Mouse (Mus musculus): ENCODE measurements around the gene Opn1sw. TPM values are rescaled to one million over a fixed set of nuclear protein-coding genes. Genes with fewer than 3 reads are reported as not detected.

The Opn1sw gene
- total and polyA plus RNA-seq, 3 experiments: 0.04 TPM; not detected in 2

DNA sequence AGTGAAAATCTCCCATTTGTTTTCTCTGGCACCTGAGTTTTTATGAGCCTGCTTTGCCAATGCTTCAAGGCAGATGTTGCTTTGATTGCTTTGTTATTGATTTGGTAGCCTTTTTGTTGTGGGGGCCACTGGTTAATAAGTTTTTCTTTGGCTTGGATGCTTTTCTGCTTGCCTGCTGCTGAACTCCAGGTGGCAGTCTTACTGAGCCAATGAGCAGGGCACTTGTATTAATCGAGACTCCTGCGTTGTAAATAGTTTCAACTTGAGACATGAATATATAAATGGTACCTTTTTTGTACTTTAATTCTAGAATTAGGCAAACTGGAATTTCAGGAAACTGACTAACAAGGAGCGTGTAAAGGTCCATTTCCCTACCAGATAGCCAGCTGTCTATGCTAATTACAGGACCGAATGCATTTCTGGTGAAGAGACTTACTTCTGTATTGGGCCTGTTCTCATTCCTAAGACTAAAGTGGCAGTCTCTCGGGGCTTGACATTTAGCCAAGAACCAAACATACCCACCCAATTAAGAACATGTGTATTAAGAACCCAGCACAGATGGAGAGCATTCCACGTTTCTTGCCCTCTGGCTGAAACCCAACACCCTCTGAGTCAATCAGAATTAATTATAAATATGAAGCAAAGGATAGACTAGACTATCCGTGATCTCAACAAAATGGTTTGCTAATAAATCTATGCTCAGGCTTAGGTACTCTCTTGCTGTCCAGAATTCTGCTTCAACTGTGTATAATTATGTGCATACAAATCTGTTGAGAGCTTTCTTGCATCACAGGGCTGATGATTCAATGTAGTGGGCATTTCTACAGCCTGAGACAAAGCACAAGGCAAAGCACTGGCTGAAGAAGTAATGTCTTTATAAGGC lies 25.8 kb downstream of the Opn1sw start:
- no peaks in the 10 kb centered on the region for H3K9me3 ChIP-seq (replicated peaks; ENCODE audit: insufficient read depth, low read length)
- TF ChIP-seq SMC3 (IDR thresholded peaks at IDR 0.05; ENCODE audit: low read depth, low read length) (peak; percentile 24; the same call in 1 of the 2 replicates), TAL1 (IDR thresholded peaks at IDR 0.05; ENCODE audit: low read length) (no peak), CTCF (IDR thresholded peaks at IDR 0.05 in 2 of 3, conservative IDR thresholded peaks at IDR 0.05 in 1 of 3; ENCODE audit: control insufficient read depth in 1 of 3, insufficient read depth in 1 of 3, low read depth in 2 of 3, low read length in 3 of 3, poor library complexity in 1 of 3, severe bottlenecking in 1 of 3) (peak in 1 of 3 experiments; percentile 25; a peak in 1 of 6 replicates), ZNF384 (IDR thresholded peaks at IDR 0.05; ENCODE audit: low read depth, low read length) (no peak)
- H3K4me1 ChIP-seq (ENCODE audit: control insufficient read depth in 1 of 2, insufficient read depth in 2 of 2, low read length in 2 of 2): no peaks in the 10 kb centered on the region
- H3K4me3 ChIP-seq (ENCODE audit: control insufficient read depth in 1 of 2, insufficient read depth in 1 of 2, low read depth in 2 of 2, low read length in 2 of 2): no peak overlapping the region
- DNase-seq (ENCODE audit: low read depth, low spot score): no peak
- peaks cover 0 to 16% of the 10 kb centered on the region in 2 experiments; a peak in 2 of 4 replicates for H3K36me3 ChIP-seq (ENCODE audit: control insufficient read depth in 1 of 2, insufficient read depth in 2 of 2, low read length in 2 of 2)
- no peak overlapping the region for H3K27ac ChIP-seq (ENCODE audit: control insufficient read depth, low read depth, low read length)
- H3K27me3 ChIP-seq (ENCODE audit: control insufficient read depth in 1 of 2, insufficient read depth in 2 of 2, low read length in 2 of 2): no peaks in the 10 kb centered on the region
- no peak overlapping the region for H3K9ac ChIP-seq (ENCODE audit: control insufficient read depth, low read depth, low read length, poor library complexity, severe bottlenecking)
- H3K79me2 ChIP-seq (ENCODE audit: control insufficient read depth, insufficient read depth, low read length, poor library complexity): no peaks in the 10 kb centered on the region

DNA sequence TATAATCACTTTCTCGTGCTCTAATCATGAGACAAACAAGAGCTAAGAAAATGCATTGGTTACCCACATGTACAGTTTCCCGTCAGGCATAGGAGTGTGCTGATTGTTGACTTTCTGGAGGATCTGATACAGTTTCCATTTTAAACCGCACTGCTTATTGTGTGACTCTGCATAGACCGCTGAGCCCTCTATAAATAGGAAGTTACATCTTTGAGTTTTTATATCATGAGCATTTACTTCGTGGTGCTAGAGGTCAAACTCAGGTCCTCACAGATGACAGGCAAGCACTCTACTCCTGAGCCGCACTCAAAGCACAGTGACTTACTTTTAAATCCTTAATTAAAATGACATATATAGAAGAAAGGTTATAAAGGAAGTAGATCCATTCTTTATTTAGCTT lies 28.1 kb downstream of the Opn1sw start:
- H3K9ac ChIP-seq (ENCODE audit: control insufficient read depth, low read depth, low read length, poor library complexity, severe bottlenecking): no peak overlapping the region
- H3K4me3 ChIP-seq (ENCODE audit: control insufficient read depth in 1 of 2, insufficient read depth in 1 of 2, low read depth in 2 of 2, low read length in 2 of 2): no peak overlapping the region
- H3K27ac ChIP-seq (ENCODE audit: control insufficient read depth, low read depth, low read length): no peak overlapping the region
- no peaks in the 10 kb centered on the region for H3K27me3 ChIP-seq (ENCODE audit: control insufficient read depth in 1 of 2, insufficient read depth in 2 of 2, low read length in 2 of 2)
- no peak for DNase-seq (ENCODE audit: low read depth, low spot score)
- peaks cover 6% of the 10 kb centered on the region; the same call in 1 of the 2 replicates for H3K79me2 ChIP-seq (ENCODE audit: control insufficient read depth, insufficient read depth, low read length, poor library complexity)
- H3K9me3 ChIP-seq (replicated peaks; ENCODE audit: insufficient read depth, low read length): no peaks in the 10 kb centered on the region
- TF ChIP-seq UBTF (IDR thresholded peaks at IDR 0.05; ENCODE audit: borderline replicate concordance, insufficient read depth, low read depth, low read length) (no peak), POLR2AphosphoS5 (IDR thresholded peaks at IDR 0.05; ENCODE audit: borderline replicate concordance, low read depth, low read length) (no peak), RAD21 (IDR thresholded peaks at IDR 0.05; ENCODE audit: low read depth, low read length) (no peak), ZKSCAN1 (IDR thresholded peaks at IDR 0.05; ENCODE audit: low read depth, low read length) (no peak), BHLHE40 (IDR thresholded peaks at IDR 0.05; ENCODE audit: borderline replicate concordance, low read depth, low read length) (no peak), MAFK (IDR thresholded peaks at IDR 0.05; ENCODE audit: borderline replicate concordance, low read depth, low read length) (no peak), MYC (IDR thresholded peaks at IDR 0.05; ENCODE audit: low read depth, low read length) (no peak), ZC3H11A (IDR thresholded peaks at IDR 0.05; ENCODE audit: low read depth, low read length) (no peak)
- peaks cover 0 to 22% of the 10 kb centered on the region in 2 experiments; a peak in 2 of 4 replicates for H3K36me3 ChIP-seq (ENCODE audit: control insufficient read depth in 1 of 2, insufficient read depth in 2 of 2, low read length in 2 of 2)
- no peaks in the 10 kb centered on the region for H3K4me1 ChIP-seq (ENCODE audit: control insufficient read depth in 1 of 2, insufficient read depth in 2 of 2, low read length in 2 of 2)

DNA sequence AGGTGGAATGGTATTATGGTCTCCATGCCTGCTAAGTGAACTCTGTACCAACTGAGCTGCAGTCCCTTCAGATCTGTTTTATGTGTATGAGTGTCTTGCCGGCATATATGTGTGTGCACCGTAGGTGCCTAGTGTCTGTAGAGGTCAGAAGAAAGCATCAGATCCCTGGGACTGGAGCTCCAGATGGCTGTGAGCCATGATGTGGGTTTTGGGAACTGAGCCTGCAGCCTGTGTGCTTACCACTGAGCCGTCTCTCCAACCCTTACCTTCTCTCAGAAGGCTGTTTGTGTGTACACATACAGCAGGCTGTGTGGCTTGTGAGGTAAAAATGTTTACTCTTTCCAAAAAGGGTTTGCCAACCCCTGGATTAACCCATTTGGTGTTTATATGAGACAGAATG lies 28.9 kb downstream of the Opn1sw start:
- no peaks in the 10 kb centered on the region for H3K9me3 ChIP-seq (replicated peaks; ENCODE audit: insufficient read depth, low read length)
- H3K27ac ChIP-seq (ENCODE audit: control insufficient read depth, low read depth, low read length): no peak overlapping the region
- H3K9ac ChIP-seq (ENCODE audit: control insufficient read depth, low read depth, low read length, poor library complexity, severe bottlenecking): no peak overlapping the region
- H3K36me3 ChIP-seq (ENCODE audit: control insufficient read depth in 1 of 2, insufficient read depth in 2 of 2, low read length in 2 of 2): peaks cover 0 to 22% of the 10 kb centered on the region in 2 experiments; a peak in 2 of 4 replicates
- H3K4me3 ChIP-seq (ENCODE audit: control insufficient read depth in 1 of 2, insufficient read depth in 1 of 2, low read depth in 2 of 2, low read length in 2 of 2): no peak overlapping the region
- H3K79me2 ChIP-seq (ENCODE audit: control insufficient read depth, insufficient read depth, low read length, poor library complexity): peaks cover 8% of the 10 kb centered on the region; the same call in 1 of the 2 replicates
- no peak for DNase-seq (ENCODE audit: low read depth, low spot score)
- no peaks in the 10 kb centered on the region for H3K27me3 ChIP-seq (ENCODE audit: control insufficient read depth in 1 of 2, insufficient read depth in 2 of 2, low read length in 2 of 2)
- H3K4me1 ChIP-seq (ENCODE audit: control insufficient read depth in 1 of 2, insufficient read depth in 2 of 2, low read length in 2 of 2): no peaks in the 10 kb centered on the region
- no peak for TF ChIP-seq KAT2A (conservative IDR thresholded peaks at IDR 0.05; ENCODE audit: low read depth, low read length)
- no peak for TF ChIP-seq MAFK (IDR thresholded peaks at IDR 0.05; ENCODE audit: borderline replicate concordance, low read depth, low read length)
- TF ChIP-seq UBTF (IDR thresholded peaks at IDR 0.05; ENCODE audit: borderline replicate concordance, insufficient read depth, low read depth, low read length): no peak
- no peak for TF ChIP-seq NELFE (IDR thresholded peaks at IDR 0.05; ENCODE audit: low read depth, low read length)
- TF ChIP-seq GABPA (IDR thresholded peaks at IDR 0.05; ENCODE audit: low read depth, low read length): no peak
- no peak for TF ChIP-seq ELF1 (IDR thresholded peaks at IDR 0.05; ENCODE audit: low read depth, low read length)
- TF ChIP-seq GATA1 (IDR thresholded peaks at IDR 0.05; ENCODE audit: low read depth, low read length): no peak
- no peak for TF ChIP-seq RAD21 (IDR thresholded peaks at IDR 0.05; ENCODE audit: low read depth, low read length)
- no peak for TF ChIP-seq HCFC1 (IDR thresholded peaks at IDR 0.05; ENCODE audit: low read depth, low read length)
- no peak for TF ChIP-seq BHLHE40 (IDR thresholded peaks at IDR 0.05; ENCODE audit: borderline replicate concordance, low read depth, low read length)
- TF ChIP-seq TAL1 (IDR thresholded peaks at IDR 0.05; ENCODE audit: low read length): no peak
- no peak for TF ChIP-seq CHD1 (IDR thresholded peaks at IDR 0.05; ENCODE audit: low read depth, low read length)
- TF ChIP-seq TBP (IDR thresholded peaks at IDR 0.05; ENCODE audit: low read depth, low read length): no peak
- TF ChIP-seq CTCF (IDR thresholded peaks at IDR 0.05 in 2 of 3, conservative IDR thresholded peaks at IDR 0.05 in 1 of 3; ENCODE audit: control insufficient read depth in 1 of 3, insufficient read depth in 1 of 3, low read depth in 2 of 3, low read length in 3 of 3, poor library complexity in 1 of 3, severe bottlenecking in 1 of 3): no peak
- TF ChIP-seq MAX (IDR thresholded peaks at IDR 0.05; ENCODE audit: low read length): no peak
- no peak for TF ChIP-seq POLR2A (IDR thresholded peaks at IDR 0.05; ENCODE audit: control insufficient read depth in 1 of 2, insufficient read depth in 1 of 2, low read depth in 1 of 2, low read length in 2 of 2, poor library complexity in 1 of 2)
- TF ChIP-seq MXI1 (IDR thresholded peaks at IDR 0.05; ENCODE audit: low read depth, low read length): no peak

Data from MEL (cell line).